Mouse (Mus musculus) small intestine, adult 2 months (tissue): Measurements from ENCODE around the gene Mprip. TPM values are rescaled to one million over a fixed set of nuclear protein-coding genes. Genes with fewer than 3 reads are reported as not detected.

Experiments used
- H3K27ac ChIP-seq: fragments of 200-500 bp; 2 replicates; pipeline ENCODE4 v1.5.1; 2012; ENCODE audit warnings: low read depth, low read length, control low read depth, inconsistent platforms; ENCODE audit not compliant: insufficient read depth
- H3K27me3 ChIP-seq: fragments of 200-500 bp; 2 replicates; pipeline ENCODE4 v1.6.1; 2012; ENCODE audit warnings: mild to moderate bottlenecking, moderate library complexity, low read length, inconsistent platforms; ENCODE audit not compliant: control insufficient read depth, insufficient read depth
- H3K36me3 ChIP-seq: fragments of 200-500 bp; 2 replicates; pipeline ENCODE4 v1.6.1; 2012; ENCODE audit warnings: mild to moderate bottlenecking, low read length, control low read depth, inconsistent platforms; ENCODE audit not compliant: control insufficient read depth, insufficient read depth
- H3K4me1 ChIP-seq: fragments of 200-500 bp; 2 replicates; pipeline ENCODE4 v1.6.1; 2012; ENCODE audit warnings: low read length, inconsistent platforms, mixed read lengths; ENCODE audit not compliant: control insufficient read depth, insufficient read depth, insufficient read length
- H3K4me3 ChIP-seq: fragments of 200-500 bp; 2 replicates; pipeline ENCODE4 v1.5.1; 2012; ENCODE audit warnings: low read depth, mild to moderate bottlenecking, control low read depth, inconsistent platforms, low read length, moderate library complexity
- CTCF ChIP-seq: fragments of 200-500 bp; IDR thresholded peaks from 2 replicates; pipeline ENCODE4 v1.5.1; 2012; ENCODE audit warnings: low read depth, mild to moderate bottlenecking, control low read depth, inconsistent platforms, low read length, moderate library complexity, mixed read lengths; ENCODE audit not compliant: insufficient replicate concordance, insufficient read length; ENCODE audit errors: extremely low read depth
- POLR2A ChIP-seq: fragments of 200-500 bp; IDR thresholded peaks from 2 replicates; pipeline ENCODE4 v1.6.1; 2012; ENCODE audit warnings: low read depth, mild to moderate bottlenecking, control low read depth, inconsistent platforms, low read length, moderate library complexity
- WGBS: fragments of 180-500 bp; shearing (Covaris S2); methylation state at CpG from one replicate; pipeline ENCODE4 v1.1.7; 2018; 5-methylcytosine and 5-hydroxymethylcytosine counted together
- polyA plus RNA-seq: library from polyadenylated mRNA; depleted of rRNA; stranded (reverse); fragments of >200 nt; gene quantifications from 2 replicates; pipeline ENCODE4 v1.2.3, GENCODE M21; 2012

The Mprip gene
- polyA plus RNA-seq, 1 experiment, result 76.4 TPM

DNA sequence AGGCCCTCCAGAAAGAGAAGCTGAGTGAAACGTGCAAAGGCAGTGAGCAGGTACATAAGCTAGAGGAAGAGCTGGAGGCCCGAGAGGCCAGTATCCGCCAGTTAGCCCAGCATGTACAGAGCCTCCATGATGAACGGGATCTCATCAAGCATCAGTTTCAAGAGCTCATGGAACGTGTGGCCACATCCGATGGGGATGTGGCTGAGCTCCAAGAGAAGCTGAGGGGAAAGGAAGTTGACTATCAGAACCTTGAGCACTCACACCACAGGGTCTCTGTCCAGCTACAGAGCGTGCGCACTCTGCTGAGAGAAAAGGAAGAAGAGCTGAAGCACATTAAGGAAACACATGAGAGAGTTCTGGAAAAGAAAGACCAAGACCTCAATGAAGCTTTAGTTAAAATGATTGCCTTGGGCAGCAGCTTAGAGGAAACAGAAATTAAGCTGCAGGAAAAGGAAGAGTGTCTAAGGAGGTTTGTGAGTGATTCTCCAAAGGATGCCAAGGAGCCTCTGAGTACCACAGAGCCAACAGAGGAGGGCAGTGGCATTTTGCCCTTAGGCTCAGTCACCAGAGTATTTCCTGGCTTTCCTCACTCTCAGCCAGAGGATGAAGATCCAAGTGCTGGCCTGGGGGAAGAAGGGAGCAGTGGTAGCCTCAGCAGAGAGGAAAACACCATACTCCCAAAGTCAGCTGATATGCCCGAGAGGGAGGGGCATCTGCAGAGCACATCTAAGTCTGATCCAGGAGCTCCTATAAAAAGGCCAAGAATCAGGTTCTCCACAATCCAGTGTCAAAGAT lies 97.3 kb downstream of the Mprip start:
- H3K36me3 ChIP-seq, result peaks cover 57% of the 10 kb centered on the region

DNA sequence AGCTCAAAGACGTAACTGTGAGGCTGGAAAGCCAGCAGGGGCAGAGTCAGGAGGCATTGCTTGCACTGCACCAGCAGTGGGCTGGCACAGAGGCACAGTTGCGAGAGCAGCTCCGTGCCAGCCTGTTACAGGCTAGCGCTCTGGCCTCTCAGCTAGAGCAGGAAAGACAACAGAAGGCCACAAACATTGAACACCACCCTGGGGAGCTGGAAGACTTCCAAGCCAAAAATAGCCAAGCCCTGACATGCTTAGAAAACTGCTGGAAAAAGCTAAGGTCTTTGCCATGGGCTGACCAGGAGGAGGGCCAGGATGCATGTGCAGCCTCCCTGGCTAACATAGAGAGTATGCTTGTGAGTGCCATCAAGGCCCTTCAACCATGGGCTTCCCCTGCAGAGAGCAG lies 98.1 kb downstream of the Mprip start:
- Histone ChIP-seq H3K27me3 (no peaks in the 10 kb centered on the region), H3K27ac (no peak overlapping the region), H3K4me3 (no peak overlapping the region), H3K36me3 (peaks cover 58% of the 10 kb centered on the region), H3K4me1 (peaks cover 2% of the 10 kb centered on the region; the same call in 1 of the 2 replicates)
- TF ChIP-seq CTCF, result no peak
- TF ChIP-seq POLR2A, result no peak
- WGBS, result 73% methylated on average over 4 of the region's 4 CpGs

More for the DNA sequence above, 97.3 kb downstream of the Mprip start:
- Histone ChIP-seq H3K4me1 (peaks cover 2% of the 10 kb centered on the region; the same call in 1 of the 2 replicates), H3K4me3 (no peak overlapping the region), H3K27me3 (no peaks in the 10 kb centered on the region), H3K27ac (no peak overlapping the region)
- 82% methylated on average over 9 of the region's 9 CpGs for WGBS
- TF ChIP-seq CTCF, result no peak
- no peak for TF ChIP-seq POLR2A

DNA sequence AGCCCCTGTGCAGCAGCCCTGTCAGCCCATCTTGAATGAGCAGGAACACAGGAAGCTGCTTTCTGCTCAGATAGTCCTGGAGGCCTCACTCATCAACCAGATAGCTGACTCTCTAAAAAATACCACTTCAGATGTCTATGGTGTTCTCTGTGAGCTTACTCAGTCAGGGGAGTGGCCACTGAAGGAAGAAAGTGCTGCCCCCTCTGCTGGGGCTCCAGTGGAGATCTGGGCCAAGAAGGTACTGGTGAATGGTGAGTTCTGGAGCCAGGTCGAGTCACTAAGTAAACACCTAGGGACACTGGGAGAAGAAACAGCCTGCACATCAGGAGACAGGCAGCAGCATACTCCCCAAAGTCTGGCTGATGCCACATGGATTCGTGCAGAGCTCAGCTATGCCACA lies 98.5 kb downstream of the Mprip start:
- H3K4me3 ChIP-seq, result no peak overlapping the region
- 57% methylated on average over 2 of the region's 2 CpGs for WGBS
- peaks cover 2% of the 10 kb centered on the region; the same call in 1 of the 2 replicates for H3K4me1 ChIP-seq
- H3K27me3 ChIP-seq, result no peaks in the 10 kb centered on the region
- no peak overlapping the region for H3K27ac ChIP-seq
- H3K36me3 ChIP-seq, result peaks cover 62% of the 10 kb centered on the region
- TF ChIP-seq CTCF (no peak), POLR2A (no peak)

DNA sequence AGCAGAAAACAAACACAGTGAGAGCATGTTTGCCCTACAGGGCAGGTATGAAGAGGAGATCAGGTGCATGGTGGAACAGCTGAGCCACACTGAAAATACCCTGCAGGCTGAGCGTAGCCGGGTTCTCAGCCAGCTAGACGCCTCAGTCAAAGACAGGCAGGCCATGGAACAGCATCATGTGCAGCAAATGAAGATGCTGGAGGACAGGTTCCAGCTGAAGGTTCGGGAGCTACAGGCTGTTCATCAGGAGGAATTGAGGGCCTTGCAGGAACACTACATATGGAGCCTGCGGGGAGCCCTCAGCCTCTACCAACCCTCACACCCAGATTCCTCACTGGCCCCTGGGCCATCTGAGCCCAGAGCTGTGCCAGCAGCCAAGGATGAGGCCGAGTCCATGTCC lies 99.7 kb downstream of the Mprip start:
- TF ChIP-seq CTCF (no peak), POLR2A (no peak)
- WGBS, result 94% methylated on average over 6 of the region's 6 CpGs
- peaks cover 64% of the 10 kb centered on the region for H3K36me3 ChIP-seq

DNA sequence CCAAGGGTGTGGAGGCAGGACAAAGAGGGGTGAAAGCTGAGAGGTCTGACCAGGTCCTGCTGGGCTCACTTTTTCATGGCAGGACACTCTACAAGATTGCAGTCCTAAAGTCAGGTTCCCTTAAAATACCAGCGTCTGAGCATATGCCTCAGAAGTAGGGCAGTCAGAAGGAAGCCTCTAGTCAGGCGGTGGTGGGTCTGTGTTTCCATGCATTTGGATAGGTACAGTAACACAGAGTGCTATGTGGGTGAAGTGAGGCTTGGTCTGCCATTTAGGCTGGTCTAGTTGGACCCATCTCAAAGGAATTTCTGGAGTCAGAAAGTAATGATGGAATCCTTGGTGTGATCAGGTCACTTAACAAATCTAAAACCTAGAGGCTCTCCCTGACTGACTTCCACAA lies 108.2 kb downstream of the Mprip start:
- TF ChIP-seq POLR2A, result no peak
- no peak for TF ChIP-seq CTCF
- Histone ChIP-seq H3K27me3 (no peaks in the 10 kb centered on the region), H3K4me1 (no peaks in the 10 kb centered on the region), H3K36me3 (peaks cover 75% of the 10 kb centered on the region), H3K4me3 (no peak overlapping the region), H3K27ac (no peak overlapping the region)
- 83% methylated on average over 2 of the region's 2 CpGs for WGBS

More for the DNA sequence above, 99.7 kb downstream of the Mprip start:
- Histone ChIP-seq H3K4me3 (no peak overlapping the region), H3K27me3 (no peaks in the 10 kb centered on the region), H3K4me1 (peaks cover 2% of the 10 kb centered on the region; the same call in 1 of the 2 replicates), H3K27ac (no peak overlapping the region)

DNA sequence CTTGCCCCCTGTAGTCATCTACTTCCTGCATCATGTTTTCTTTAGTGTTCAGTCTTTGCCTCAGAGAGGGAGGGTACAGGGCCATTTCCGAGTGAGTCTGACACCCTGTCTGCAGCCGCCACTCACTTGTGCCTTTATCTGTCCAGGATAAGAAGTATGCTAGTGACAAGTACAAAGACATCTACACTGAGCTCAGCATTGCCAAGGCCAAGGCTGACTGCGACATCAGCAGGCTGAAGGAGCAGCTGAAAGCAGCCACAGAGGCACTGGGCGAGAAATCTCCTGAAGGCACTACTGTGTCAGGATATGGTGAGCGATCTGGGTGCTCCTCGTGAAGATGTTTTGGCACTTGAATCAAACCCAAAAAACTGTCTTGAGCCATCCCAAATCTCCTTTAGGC lies 108.6 kb downstream of the Mprip start:
- 80% methylated on average over 6 of the region's 6 CpGs for WGBS
- no peak overlapping the region for H3K4me3 ChIP-seq
- peaks cover 74% of the 10 kb centered on the region for H3K36me3 ChIP-seq
- no peaks in the 10 kb centered on the region for H3K4me1 ChIP-seq
- H3K27ac ChIP-seq, result no peak overlapping the region
- no peak for TF ChIP-seq POLR2A
- H3K27me3 ChIP-seq, result no peaks in the 10 kb centered on the region

DNA sequence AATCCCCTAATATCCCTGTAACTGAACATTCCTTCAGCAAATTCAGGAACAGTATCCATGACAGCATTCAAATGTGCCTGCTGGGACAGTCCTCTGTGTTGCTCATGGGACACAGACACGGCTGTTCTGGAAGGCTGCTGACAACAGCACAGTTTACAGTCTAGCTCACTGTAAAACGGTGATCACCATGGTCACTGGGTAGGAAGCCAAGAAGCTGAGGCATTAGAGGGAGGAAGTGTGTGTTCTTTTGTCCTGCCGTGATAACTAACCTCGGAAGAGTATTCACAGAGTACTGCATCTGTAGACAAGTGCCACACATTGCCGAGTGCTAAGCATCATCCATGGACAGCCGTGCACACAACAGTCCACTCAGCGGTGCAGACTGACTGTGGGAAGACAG lies 109.6 kb downstream of the Mprip start:
- TF ChIP-seq CTCF, result no peak
- no peak for TF ChIP-seq POLR2A
- Histone ChIP-seq H3K27ac (no peak overlapping the region), H3K4me3 (no peak overlapping the region), H3K36me3 (peaks cover 71% of the 10 kb centered on the region), H3K27me3 (no peaks in the 10 kb centered on the region), H3K4me1 (no peaks in the 10 kb centered on the region)
- WGBS, result 84% methylated on average over 7 of the region's 7 CpGs
